In the genomic region with DNA sequence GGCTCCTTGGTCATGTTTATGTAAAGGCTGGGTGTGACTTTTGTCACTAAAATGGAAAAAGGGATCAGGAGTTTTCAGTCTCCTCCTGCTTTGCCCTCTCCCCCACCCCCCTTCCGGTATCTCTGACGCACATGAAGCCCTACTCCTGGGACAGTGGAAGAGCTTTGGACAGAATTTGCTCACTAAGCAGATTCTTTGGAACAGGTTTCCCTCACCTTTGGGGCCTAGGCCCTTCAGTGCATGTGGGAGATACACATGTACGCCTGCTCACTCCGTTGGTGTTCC, we compare ENCODE assay signal across 8 mouse cellular contexts. TPM values are rescaled to one million over a fixed set of nuclear protein-coding genes. Genes with fewer than 3 reads are reported as not detected.
DNase-seq lines count a peak whose midpoint lies in the region; ATAC-seq and TF ChIP-seq lines count a peak whose summit lies in the region.

No protein-coding gene starts in this region.

- peak; percentile 28 for DNase-seq in kidney, adult 2 months
- DNase-seq in kidney, adult 11 months: no peak
- no peak for DNase-seq in liver, embryonic 11.5 days (ENCODE audit: low spot score)
- DNase-seq in left cerebral cortex, adult 18-20 months (ENCODE audit: low spot score in 2 of 2): no peak

- peak overlapping the region; percentile 74 for H3K4me2 ChIP-seq in heart, embryonic 15.5 days
- H3K4me2 ChIP-seq in liver, embryonic 11.5 days: peak overlapping the region; percentile 96
- H3K4me2 ChIP-seq in neural tube, embryonic 14.5 days (ENCODE audit: low read depth, low read length): peak overlapping the region; percentile 58

- ATAC-seq in heart, embryonic 15.5 days (replicated peaks; ENCODE audit: insufficient number of reproducible peaks, insufficient read depth, low FRiP score, low read depth): no peak
- no peak for ATAC-seq in liver, embryonic 11.5 days (replicated peaks; ENCODE audit: low FRiP score)
- no peak for ATAC-seq in neural tube, embryonic 14.5 days (ENCODE audit: low read depth)
- no peak for ATAC-seq in erythroblast, adult 5-6 weeks (replicated peaks; ENCODE audit: low FRiP score, poor library complexity, severe bottlenecking)
- ATAC-seq in erythroid progenitor cell, adult 5-6 weeks (replicated peaks; ENCODE audit: low FRiP score, poor library complexity, severe bottlenecking): no peak

- no peaks in the 10 kb centered on the region for H3K36me3 ChIP-seq in kidney, adult 2 months (ENCODE audit: control insufficient read depth, insufficient read depth, low read length)
- no peaks in the 10 kb centered on the region for H3K36me3 ChIP-seq in heart, embryonic 15.5 days
- H3K36me3 ChIP-seq in liver, embryonic 11.5 days (ENCODE audit: control insufficient read depth, insufficient read depth, low read length): no peaks in the 10 kb centered on the region
- H3K36me3 ChIP-seq in neural tube, embryonic 14.5 days (ENCODE audit: control insufficient read depth, insufficient read depth, low read length): no peaks in the 10 kb centered on the region

- H3K4me1 ChIP-seq in kidney, adult 2 months (ENCODE audit: control insufficient read depth, insufficient read depth, low read length): peaks cover 10% of the 10 kb centered on the region
- H3K4me1 ChIP-seq in heart, embryonic 15.5 days (replicated peaks): peaks cover 29% of the 10 kb centered on the region
- peaks cover 14% of the 10 kb centered on the region for H3K4me1 ChIP-seq in liver, embryonic 11.5 days (replicated peaks; ENCODE audit: control insufficient read depth, insufficient read depth, low read length)
- H3K4me1 ChIP-seq in neural tube, embryonic 14.5 days (ENCODE audit: control insufficient read depth, insufficient read depth, low read length): peaks cover 13% of the 10 kb centered on the region

- H3K4me3 ChIP-seq in kidney, adult 2 months (ENCODE audit: insufficient read depth, low read depth, low read length): no peak overlapping the region
- H3K4me3 ChIP-seq in heart, embryonic 15.5 days: peak overlapping the region; percentile 96
- H3K4me3 ChIP-seq in liver, embryonic 11.5 days (ENCODE audit: low read depth, low read length): peak overlapping the region; percentile 87; the same call in 1 of the 2 replicates
- no peak overlapping the region for H3K4me3 ChIP-seq in neural tube, embryonic 14.5 days (ENCODE audit: low read depth, low read length)

- no peak for TF ChIP-seq CTCF in kidney, adult 2 months (conservative IDR thresholded peaks at IDR 0.05; ENCODE audit: insufficient read depth, insufficient read length, low read depth, low read length)

- H3K9ac ChIP-seq in heart, embryonic 15.5 days: peak overlapping the region; percentile 98; the same call in 1 of the 2 replicates
- H3K9ac ChIP-seq in liver, embryonic 11.5 days (ENCODE audit: low read depth, low read length): no peak overlapping the region; the same call in 1 of the 2 replicates
- peak overlapping the region; percentile 25; the same call in 1 of the 2 replicates for H3K9ac ChIP-seq in neural tube, embryonic 14.5 days (replicated peaks; ENCODE audit: low read depth, low read length)

- no peak overlapping the region; the same call in none of the 2 replicates for H3K27ac ChIP-seq in kidney, adult 2 months (ENCODE audit: insufficient read depth, low read depth, low read length)
- peak overlapping the region; percentile 95 for H3K27ac ChIP-seq in heart, embryonic 15.5 days
- H3K27ac ChIP-seq in liver, embryonic 11.5 days (ENCODE audit: low read depth, low read length): no peak overlapping the region
- H3K27ac ChIP-seq in neural tube, embryonic 14.5 days (ENCODE audit: low read depth, low read length): no peak overlapping the region

- WGBS in kidney, adult 2 months: 34% methylated on average over 4 of the region's 4 CpGs
- WGBS in heart, embryonic 15.5 days: 54% methylated on average over 4 of the region's 4 CpGs
- WGBS in liver, embryonic 11.5 days: 64% methylated on average over 4 of the region's 4 CpGs
- 69% methylated on average over 4 of the region's 4 CpGs for WGBS in neural tube, embryonic 14.5 days

- no peak for TF ChIP-seq POLR2A in kidney, adult 2 months (IDR thresholded peaks at IDR 0.05; ENCODE audit: low read depth, low read length)

- no peaks in the 10 kb centered on the region for H3K27me3 ChIP-seq in kidney, adult 2 months (replicated peaks; ENCODE audit: control insufficient read depth, insufficient read depth, low read length)
- H3K27me3 ChIP-seq in heart, embryonic 15.5 days: no peaks in the 10 kb centered on the region
- H3K27me3 ChIP-seq in liver, embryonic 11.5 days (replicated peaks; ENCODE audit: control insufficient read depth, insufficient read depth, low read length): no peaks in the 10 kb centered on the region
- H3K27me3 ChIP-seq in neural tube, embryonic 14.5 days (ENCODE audit: control insufficient read depth, insufficient read depth, low read length): no peaks in the 10 kb centered on the region

- no peaks in the 10 kb centered on the region for H3K9me3 ChIP-seq in heart, embryonic 15.5 days (replicated peaks)
- H3K9me3 ChIP-seq in liver, embryonic 11.5 days (ENCODE audit: control insufficient read depth, low read length): no peaks in the 10 kb centered on the region
- H3K9me3 ChIP-seq in neural tube, embryonic 14.5 days (ENCODE audit: control insufficient read depth, low read length): no peaks in the 10 kb centered on the region

RNA-seq across cellular contexts. Expression of gene Zbtb4, which starts 1.9 kb away (rescaled TPM):
- 22.3 and 24.4 TPM in 2 replicates for polyA plus RNA-seq in kidney, adult 2 months (2012; rRNA removed)
- polyA plus RNA-seq in heart, embryonic 15.5 days (2015; fragmentation: Nextera tagmentation; extraction: Ambion mirVana): 3.1 and 3.8 TPM in 2 replicates
- polyA plus RNA-seq in liver, embryonic 11.5 days (2014; fragmentation: Nextera tagmentation; extraction: Ambion mirVana): 0.90 and 1.0 TPM in 2 replicates
- 4.3 and 6.0 TPM in 2 replicates for polyA plus RNA-seq in neural tube, embryonic 14.5 days (2014; fragmentation: Nextera tagmentation; extraction: Ambion mirVana)
- total RNA-seq in left cerebral cortex, adult 18-20 months (2021): 100 to 1,000 TPM; 146 to 156 TPM
- 1.7 and 1.9 TPM in 2 replicates for total RNA-seq in erythroblast, adult 5-6 weeks (2015; ENCODE audit: low replicate concordance)
- total RNA-seq in erythroblast, adult 5-6 weeks (2017; ENCODE audit: low replicate concordance): 0.94 and 2.4 TPM in 2 replicates
- total RNA-seq in erythroid progenitor cell, adult 5-6 weeks (2015; ENCODE audit: low replicate concordance): 2.9 and 3.8 TPM in 2 replicates
- total RNA-seq in erythroid progenitor cell, adult 5-6 weeks (2017; ENCODE audit: low replicate concordance): 0.77 and 3.0 TPM in 2 replicates

RNA-seq across cellular contexts. Expression of gene Slc35g3, which starts 5.8 kb away (rescaled TPM):
- polyA plus RNA-seq in kidney, adult 2 months (2012; rRNA removed): 0.05 and 0.10 TPM in 2 replicates
- 0.16 and 0.48 TPM in 2 replicates for polyA plus RNA-seq in heart, embryonic 15.5 days (2015; fragmentation: Nextera tagmentation; extraction: Ambion mirVana)
- not detected in 2 replicates for polyA plus RNA-seq in liver, embryonic 11.5 days (2014; fragmentation: Nextera tagmentation; extraction: Ambion mirVana)
- polyA plus RNA-seq in neural tube, embryonic 14.5 days (2014; fragmentation: Nextera tagmentation; extraction: Ambion mirVana): not detected in 2 replicates
- total RNA-seq in left cerebral cortex, adult 18-20 months (2021): not detected
- not detected in 2 replicates for total RNA-seq in erythroblast, adult 5-6 weeks (2015; ENCODE audit: low replicate concordance)
- total RNA-seq in erythroblast, adult 5-6 weeks (2017; ENCODE audit: low replicate concordance): not detected in 2 replicates
- not detected in 2 replicates for total RNA-seq in erythroid progenitor cell, adult 5-6 weeks (2015; ENCODE audit: low replicate concordance)
- total RNA-seq in erythroid progenitor cell, adult 5-6 weeks (2017; ENCODE audit: low replicate concordance): not detected in 2 replicates

RNA-seq across cellular contexts. Expression of gene Polr2a, which starts 9.1 kb away (rescaled TPM):
- 25.3 and 37.8 TPM in 2 replicates for polyA plus RNA-seq in kidney, adult 2 months (2012; rRNA removed)
- 10.9 and 18.3 TPM in 2 replicates for polyA plus RNA-seq in heart, embryonic 15.5 days (2015; fragmentation: Nextera tagmentation; extraction: Ambion mirVana)
- 46.1 and 48.9 TPM in 2 replicates for polyA plus RNA-seq in liver, embryonic 11.5 days (2014; fragmentation: Nextera tagmentation; extraction: Ambion mirVana)
- 23.5 and 30.7 TPM in 2 replicates for polyA plus RNA-seq in neural tube, embryonic 14.5 days (2014; fragmentation: Nextera tagmentation; extraction: Ambion mirVana)
- total RNA-seq in left cerebral cortex, adult 18-20 months (2021): 10 to 100 TPM; 44.2 to 46.2 TPM
- 56.5 and 58.3 TPM in 2 replicates for total RNA-seq in erythroblast, adult 5-6 weeks (2015; ENCODE audit: low replicate concordance)
- 69.5 and 76.9 TPM in 2 replicates for total RNA-seq in erythroblast, adult 5-6 weeks (2017; ENCODE audit: low replicate concordance)
- total RNA-seq in erythroid progenitor cell, adult 5-6 weeks (2015; ENCODE audit: low replicate concordance): 124 and 145 TPM in 2 replicates
- 131 and 162 TPM in 2 replicates for total RNA-seq in erythroid progenitor cell, adult 5-6 weeks (2017; ENCODE audit: low replicate concordance)

RNA-seq across cellular contexts. Expression of gene Chrnb1, which starts 28.2 kb away (rescaled TPM):
- 11.9 and 14.3 TPM in 2 replicates for polyA plus RNA-seq in kidney, adult 2 months (2012; rRNA removed)
- 5.4 and 7.5 TPM in 2 replicates for polyA plus RNA-seq in heart, embryonic 15.5 days (2015; fragmentation: Nextera tagmentation; extraction: Ambion mirVana)
- polyA plus RNA-seq in liver, embryonic 11.5 days (2014; fragmentation: Nextera tagmentation; extraction: Ambion mirVana): 1.3 and 1.4 TPM in 2 replicates
- 0.78 and 1.3 TPM in 2 replicates for polyA plus RNA-seq in neural tube, embryonic 14.5 days (2014; fragmentation: Nextera tagmentation; extraction: Ambion mirVana)
- total RNA-seq in left cerebral cortex, adult 18-20 months (2021): 1 to 10 TPM; 1.2 TPM
- 4.0 TPM in 1 of 2 replicates, not detected in the other for total RNA-seq in erythroblast, adult 5-6 weeks (2015; ENCODE audit: low replicate concordance)
- total RNA-seq in erythroblast, adult 5-6 weeks (2017; ENCODE audit: low replicate concordance): 0.26 TPM in 1 of 2 replicates, not detected in the other
- total RNA-seq in erythroid progenitor cell, adult 5-6 weeks (2015; ENCODE audit: low replicate concordance): not detected in 2 replicates
- total RNA-seq in erythroid progenitor cell, adult 5-6 weeks (2017; ENCODE audit: low replicate concordance): 0.77 TPM in 1 of 2 replicates, not detected in the other

RNA-seq across cellular contexts. Expression of gene Fgf11, which starts 34.1 kb away (rescaled TPM):
- 2.6 and 3.3 TPM in 2 replicates for polyA plus RNA-seq in kidney, adult 2 months (2012; rRNA removed)
- polyA plus RNA-seq in heart, embryonic 15.5 days (2015; fragmentation: Nextera tagmentation; extraction: Ambion mirVana): 1.8 and 2.9 TPM in 2 replicates
- 1.2 TPM in 2 replicates for polyA plus RNA-seq in liver, embryonic 11.5 days (2014; fragmentation: Nextera tagmentation; extraction: Ambion mirVana)
- polyA plus RNA-seq in neural tube, embryonic 14.5 days (2014; fragmentation: Nextera tagmentation; extraction: Ambion mirVana): 6.4 and 9.1 TPM in 2 replicates
- 10 to 100 TPM; 17.1 to 18.5 TPM for total RNA-seq in left cerebral cortex, adult 18-20 months (2021)
- not detected in 2 replicates for total RNA-seq in erythroblast, adult 5-6 weeks (2015; ENCODE audit: low replicate concordance)
- total RNA-seq in erythroblast, adult 5-6 weeks (2017; ENCODE audit: low replicate concordance): not detected in 2 replicates
- total RNA-seq in erythroid progenitor cell, adult 5-6 weeks (2015; ENCODE audit: low replicate concordance): not detected in 2 replicates
- not detected in 2 replicates for total RNA-seq in erythroid progenitor cell, adult 5-6 weeks (2017; ENCODE audit: low replicate concordance)

Comparison
In these comparisons a context has a peak if more than half of its experiments do, and no peak if none do; other contexts are left out.
1. H3K4me3 ChIP-seq: peak in heart, embryonic 15.5 days (single experiment) and liver, embryonic 11.5 days (single experiment); none in kidney, adult 2 months (single experiment) and neural tube, embryonic 14.5 days (single experiment).
2. Peak in every context shown above with its lines, with median percentiles within 50 percentile points of each other: H3K4me2 ChIP-seq.